Mouse (Mus musculus): ENCODE measurements around the gene Slc17a6.

GRCm38 (mm10) chr7:51694452-51694851 lies 72.6 kb downstream of the Slc17a6 start:
- no peak for TF ChIP-seq GATA1 (IDR thresholded peaks at IDR 0.05; ENCODE audit: low read length)
- no peak for TF ChIP-seq TAL1 (IDR thresholded peaks at IDR 0.05; ENCODE audit: low read length)
